Mouse (Mus musculus): Measurements from ENCODE around the gene Pgls.

DNA sequence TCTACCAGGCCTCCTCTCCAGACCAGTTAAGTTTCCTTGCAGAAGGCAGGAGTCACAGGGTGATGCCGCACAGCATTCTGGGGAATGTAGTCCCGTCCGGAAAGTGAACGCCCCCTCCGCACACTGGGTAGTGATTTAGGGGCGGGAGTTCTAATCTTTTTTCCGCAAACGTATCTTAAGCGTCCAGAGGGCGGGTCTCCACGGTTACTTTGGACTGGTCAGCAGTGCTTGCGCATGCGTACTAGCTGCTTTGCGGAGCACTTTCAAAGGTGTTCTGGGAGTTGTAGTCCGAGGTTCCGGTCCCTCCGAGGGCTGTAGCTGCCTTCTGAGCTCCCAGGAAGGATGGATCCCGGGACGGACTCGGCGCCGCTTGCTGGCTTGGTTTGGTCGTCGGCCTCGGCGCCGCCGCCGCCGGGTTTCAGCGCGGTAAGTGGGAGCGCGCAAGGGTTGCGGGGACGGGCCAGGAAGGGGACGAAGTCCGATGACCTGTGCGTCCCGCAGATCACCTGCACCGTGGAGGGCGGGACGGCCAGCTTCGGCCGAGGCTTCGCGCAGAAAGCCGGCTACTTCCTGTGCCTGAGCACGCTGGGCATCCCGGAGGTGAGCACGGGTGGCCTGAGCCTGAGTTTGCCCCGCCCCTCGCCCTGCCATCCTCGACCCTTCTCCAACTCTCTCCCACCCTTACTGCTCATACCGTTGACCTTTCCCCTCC lies 49.2 kb upstream of the Pgls start, which contains the start of gene Mvb12a:
- TF ChIP-seq POLR2A (IDR thresholded peaks at IDR 0.05; ENCODE audit: extremely low read depth, insufficient read depth, low read length) = peak; percentile 48; the same call in 1 of the 2 replicates
- no peak for TF ChIP-seq CTCF (IDR thresholded peaks at IDR 0.05; ENCODE audit: low read depth, low read length)

Data from liver, adult 2 months (tissue).